Mouse (Mus musculus) intestine, embryonic 15.5 days (tissue): ENCODE data around the gene Pclo. TPM values are rescaled to one million over a fixed set of nuclear protein-coding genes. Genes with fewer than 3 reads are reported as not detected.
A peak's percentile ranks its signal among the peaks of the same experiment; 100 is the strongest.

Experiments
- ATAC-seq: fragments of 200-750 bp; cut with Nextera tagmentation; 2 replicates; pipeline ENCODE4 v1.8.0; 2017; ENCODE audit warnings: moderate TSS enrichment, moderate library complexity
- H3K27ac ChIP-seq: fragments of 300-500 bp; sonication (generic); 2 replicates; pipeline ENCODE4 v1.5.1; 2015; ENCODE audit warnings: mild to moderate bottlenecking, inconsistent platforms
- H3K27me3 ChIP-seq: fragments of 300-500 bp; sonication (generic); replicated peaks from 2 replicates; pipeline ENCODE4 v1.6.1; 2015; ENCODE audit warnings: inconsistent platforms
- H3K36me3 ChIP-seq: fragments of 300-500 bp; sonication (generic); 2 replicates; pipeline ENCODE4 v1.6.1; 2015; ENCODE audit warnings: inconsistent platforms
- H3K4me1 ChIP-seq: fragments of 300-500 bp; sonication (generic); replicated peaks from 2 replicates; pipeline ENCODE4 v1.6.1; 2015; ENCODE audit warnings: inconsistent platforms
- H3K4me2 ChIP-seq: fragments of 300-500 bp; sonication (generic); replicated peaks from 2 replicates; pipeline ENCODE4 v1.6.1; 2015; ENCODE audit warnings: mild to moderate bottlenecking, inconsistent platforms
- H3K4me3 ChIP-seq: fragments of 300-500 bp; sonication (generic); replicated peaks from 2 replicates; pipeline ENCODE4 v1.5.1; 2015; ENCODE audit warnings: inconsistent platforms
- H3K9ac ChIP-seq: fragments of 300-500 bp; sonication (generic); 2 replicates; pipeline ENCODE4 v1.6.1; 2015; ENCODE audit warnings: inconsistent platforms
- H3K9me3 ChIP-seq: fragments of 300-500 bp; sonication (generic); 2 replicates; pipeline ENCODE4 v1.6.1; 2016; ENCODE audit warnings: inconsistent platforms
- WGBS: fragments of 180-500 bp; shearing (Covaris S2); methylation state at CpG from one replicate; pipeline ENCODE4 v1.1.7; 2015; 5-methylcytosine and 5-hydroxymethylcytosine counted together
- polyA plus RNA-seq: library from polyadenylated mRNA; unstranded; fragments of >200 nt; fragmentation: Nextera tagmentation; extraction: Ambion mirVana; gene quantifications from 2 replicates; pipeline ENCODE4 v1.2.1, GENCODE M21; 2015

The Pclo gene
- polyA plus RNA-seq, 1 experiment from 2014 or later = 1.0 TPM

DNA sequence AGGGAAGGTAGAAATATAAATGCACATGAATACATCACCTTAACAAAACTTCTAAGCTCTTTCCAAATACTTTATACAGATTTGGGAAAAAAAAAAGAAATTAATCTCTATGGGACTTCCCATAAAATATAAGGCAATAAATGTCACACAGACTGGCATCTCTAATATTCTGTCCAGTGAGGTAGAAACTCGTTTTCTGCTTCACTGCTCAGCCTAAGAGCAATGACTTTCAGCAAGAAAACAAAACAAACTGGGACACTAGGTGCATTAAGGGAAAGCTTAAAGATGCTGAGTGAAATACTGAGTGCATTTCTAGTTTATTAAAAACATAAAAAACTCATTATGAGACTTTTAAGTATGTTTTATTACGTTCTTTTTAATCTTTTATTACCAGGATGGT is 190.7 kb downstream of the Pclo start:
- H3K9ac ChIP-seq = no peak overlapping the region
- no peaks in the 10 kb centered on the region for H3K4me1 ChIP-seq
- WGBS = 60% methylated on average over 2 of the region's 2 CpGs
- no peak overlapping the region for H3K4me3 ChIP-seq
- H3K36me3 ChIP-seq = no peaks in the 10 kb centered on the region
- H3K27ac ChIP-seq = no peak overlapping the region
- no peak for ATAC-seq
- no peaks in the 10 kb centered on the region for H3K9me3 ChIP-seq
- H3K27me3 ChIP-seq = no peaks in the 10 kb centered on the region
- H3K4me2 ChIP-seq = no peak overlapping the region

DNA sequence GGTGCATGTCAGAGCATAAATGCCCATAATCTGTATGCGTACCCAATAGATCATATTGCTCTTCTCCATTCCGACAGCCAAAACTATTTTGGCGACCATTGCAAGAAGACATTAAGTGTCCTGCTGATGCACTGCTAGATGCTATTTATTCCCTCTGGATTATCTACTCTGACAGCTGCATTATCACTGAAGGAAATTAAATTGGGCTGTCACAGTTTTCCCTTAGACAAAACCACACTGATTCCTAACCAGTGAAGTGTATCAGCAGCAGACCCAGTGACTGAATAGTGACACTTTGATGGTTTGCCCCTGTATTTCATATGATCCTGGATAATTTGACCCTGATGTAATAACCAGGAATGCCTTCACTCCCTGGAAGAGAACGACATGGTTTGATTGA is 192.6 kb downstream of the Pclo start:
- H3K27me3 ChIP-seq = no peaks in the 10 kb centered on the region
- H3K4me2 ChIP-seq = no peak overlapping the region
- 76% methylated on average over 4 of the region's 4 CpGs for WGBS
- no peaks in the 10 kb centered on the region for H3K9me3 ChIP-seq
- no peaks in the 10 kb centered on the region for H3K36me3 ChIP-seq
- H3K9ac ChIP-seq = no peak overlapping the region
- H3K4me1 ChIP-seq = no peaks in the 10 kb centered on the region
- no peak overlapping the region for H3K4me3 ChIP-seq
- no peak for ATAC-seq
- H3K27ac ChIP-seq = no peak overlapping the region

DNA sequence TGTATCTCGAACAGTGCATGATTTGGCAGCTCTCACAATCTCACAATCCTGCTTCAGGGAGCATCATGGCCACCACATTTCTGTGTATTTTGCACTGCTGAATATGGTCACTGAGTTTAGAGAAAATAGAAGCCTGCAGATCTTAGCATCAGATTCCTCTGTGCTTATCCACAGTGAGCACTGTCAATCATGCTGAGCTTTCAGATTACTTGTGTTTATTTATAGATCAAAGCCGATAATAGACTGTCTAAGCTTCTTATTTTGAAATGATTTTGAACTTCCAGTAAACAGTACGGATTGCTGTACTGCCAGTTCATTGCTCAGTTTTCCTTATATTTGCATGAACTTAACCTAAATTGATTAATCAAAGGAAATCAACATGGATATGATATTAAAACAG is 208.9 kb downstream of the Pclo start:
- no peak overlapping the region for H3K27ac ChIP-seq
- H3K9me3 ChIP-seq = no peaks in the 10 kb centered on the region
- H3K27me3 ChIP-seq = no peaks in the 10 kb centered on the region
- H3K36me3 ChIP-seq = no peaks in the 10 kb centered on the region
- no peaks in the 10 kb centered on the region for H3K4me1 ChIP-seq
- no peak overlapping the region for H3K4me3 ChIP-seq
- 85% methylated on average over 3 of the region's 3 CpGs for WGBS
- no peak overlapping the region for H3K9ac ChIP-seq
- no peak overlapping the region for H3K4me2 ChIP-seq
- no peak for ATAC-seq

DNA sequence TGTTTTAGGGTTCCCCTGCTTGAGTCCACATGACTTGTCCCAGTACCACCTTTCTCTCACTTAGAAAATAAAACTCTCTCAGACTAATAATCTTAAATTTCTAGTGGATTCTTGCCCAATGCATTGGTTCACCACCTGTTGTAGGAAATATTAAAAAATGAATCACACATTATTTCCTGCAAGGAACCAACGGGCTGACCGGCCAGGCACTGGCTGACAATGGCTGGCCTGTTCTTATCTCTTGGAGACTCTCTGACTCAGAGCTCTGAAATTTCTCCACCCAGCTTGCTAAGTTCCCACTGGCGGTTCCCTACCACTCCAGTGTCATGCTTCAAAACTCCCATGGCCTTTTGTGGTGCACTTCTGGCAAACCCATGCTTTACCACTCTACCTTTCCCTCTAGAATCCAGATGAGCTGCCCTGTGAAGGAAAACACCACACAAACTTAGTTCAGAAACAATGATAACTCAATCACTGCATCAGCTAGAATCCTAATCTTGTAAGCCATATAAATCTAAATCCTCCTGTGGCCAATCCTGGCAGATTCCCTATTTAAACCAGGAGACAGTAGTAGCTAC is 214.0 kb downstream of the Pclo start:
- Histone ChIP-seq H3K9me3 (no peaks in the 10 kb centered on the region), H3K27ac (no peak overlapping the region), H3K27me3 (no peaks in the 10 kb centered on the region), H3K4me3 (no peak overlapping the region), H3K4me2 (no peak overlapping the region), H3K36me3 (no peaks in the 10 kb centered on the region), H3K9ac (no peak overlapping the region), H3K4me1 (no peaks in the 10 kb centered on the region)
- no peak for ATAC-seq
- 70% methylated on average over 3 of the region's 3 CpGs for WGBS

DNA sequence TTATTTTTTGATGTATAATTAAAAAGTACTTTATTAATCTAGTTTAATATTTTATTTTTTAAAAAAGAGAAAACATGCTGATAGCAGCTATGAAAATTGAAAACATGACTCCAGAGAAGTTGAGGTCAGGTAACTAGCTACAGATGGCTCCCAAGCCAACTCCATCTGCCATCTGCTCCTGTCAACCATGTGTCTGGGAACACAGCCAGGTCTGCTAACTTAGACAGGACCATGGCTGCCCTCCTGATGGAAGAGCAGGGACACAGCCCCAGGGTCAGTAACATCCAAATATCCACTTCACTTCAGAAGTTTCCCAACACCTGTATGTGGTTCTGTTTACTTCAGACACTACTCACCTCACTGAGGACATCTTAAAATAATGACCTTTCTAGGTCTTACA is 236.2 kb downstream of the Pclo start:
- Histone ChIP-seq H3K4me2 (no peak overlapping the region), H3K9me3 (no peaks in the 10 kb centered on the region), H3K27ac (no peak overlapping the region), H3K27me3 (no peaks in the 10 kb centered on the region), H3K4me1 (no peaks in the 10 kb centered on the region), H3K4me3 (no peak overlapping the region), H3K9ac (no peak overlapping the region), H3K36me3 (no peaks in the 10 kb centered on the region)
- no peak for ATAC-seq

DNA sequence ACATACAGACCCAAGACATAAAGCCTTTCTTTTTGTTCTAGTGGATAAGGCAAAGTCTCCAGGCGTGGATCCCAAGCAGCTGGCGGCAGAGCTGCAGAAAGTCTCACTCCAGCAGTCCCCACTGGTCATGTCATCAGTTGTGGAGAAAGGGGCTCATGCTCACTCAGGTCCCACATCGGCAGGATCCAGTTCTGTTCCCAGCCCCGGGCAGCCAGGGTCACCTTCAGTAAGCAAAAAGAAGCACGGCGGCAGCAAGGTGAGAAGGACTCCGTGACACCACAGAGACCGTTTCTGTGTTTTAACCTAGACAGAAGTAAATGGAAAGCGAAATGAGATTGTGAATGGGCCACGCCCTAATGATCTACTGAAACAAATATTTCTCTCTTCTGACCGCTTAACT is 252.0 kb downstream of the Pclo start:
- H3K4me1 ChIP-seq = no peaks in the 10 kb centered on the region
- no peaks in the 10 kb centered on the region for H3K27me3 ChIP-seq
- no peak overlapping the region for H3K4me3 ChIP-seq
- no peak overlapping the region for H3K27ac ChIP-seq
- no peak for ATAC-seq
- H3K9ac ChIP-seq = no peak overlapping the region
- H3K4me2 ChIP-seq = no peak overlapping the region
- WGBS = 85% methylated on average over 11 of the region's 11 CpGs
- H3K9me3 ChIP-seq = no peaks in the 10 kb centered on the region
- no peaks in the 10 kb centered on the region for H3K36me3 ChIP-seq

DNA sequence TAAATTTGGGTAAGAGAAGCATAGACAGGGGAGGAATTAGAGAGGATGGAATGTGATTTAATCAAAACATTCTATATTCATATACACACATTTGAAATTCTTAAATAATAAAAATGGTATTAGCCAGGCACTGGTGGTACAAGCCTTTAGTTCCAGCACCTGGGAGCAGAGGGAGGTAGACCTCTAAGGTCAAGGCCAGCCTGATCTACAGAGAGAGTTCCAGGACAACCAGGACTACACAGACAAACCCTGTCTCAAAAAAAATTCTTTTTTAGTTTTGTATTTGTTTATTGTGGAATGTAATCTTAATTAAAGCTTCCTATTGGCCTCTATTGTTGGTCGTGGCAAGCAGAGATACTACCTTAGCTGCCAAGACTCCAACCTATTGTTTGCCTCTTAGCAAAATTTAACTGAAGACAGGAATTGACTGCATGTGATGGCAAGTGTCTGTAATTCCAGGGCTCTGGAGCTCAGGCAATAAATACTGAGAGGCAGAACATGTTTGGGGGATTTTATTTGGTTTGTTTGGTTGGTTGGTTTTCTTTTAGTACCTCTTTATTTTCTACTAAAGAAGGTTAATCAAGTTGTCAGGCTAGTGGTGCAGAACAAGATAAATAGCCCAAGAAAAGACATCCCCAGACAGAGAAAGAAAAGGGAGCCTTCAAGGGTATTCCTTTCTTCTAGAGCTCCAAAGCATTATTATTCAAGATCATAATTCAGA is 267.8 kb downstream of the Pclo start:
- 55% methylated on average over 1 of the region's 1 CpGs for WGBS
- Histone ChIP-seq H3K4me1 (no peaks in the 10 kb centered on the region), H3K36me3 (no peaks in the 10 kb centered on the region), H3K4me3 (no peak overlapping the region), H3K27ac (no peak overlapping the region), H3K9ac (no peak overlapping the region), H3K9me3 (no peaks in the 10 kb centered on the region), H3K4me2 (no peak overlapping the region), H3K27me3 (no peaks in the 10 kb centered on the region)
- no peak for ATAC-seq

DNA sequence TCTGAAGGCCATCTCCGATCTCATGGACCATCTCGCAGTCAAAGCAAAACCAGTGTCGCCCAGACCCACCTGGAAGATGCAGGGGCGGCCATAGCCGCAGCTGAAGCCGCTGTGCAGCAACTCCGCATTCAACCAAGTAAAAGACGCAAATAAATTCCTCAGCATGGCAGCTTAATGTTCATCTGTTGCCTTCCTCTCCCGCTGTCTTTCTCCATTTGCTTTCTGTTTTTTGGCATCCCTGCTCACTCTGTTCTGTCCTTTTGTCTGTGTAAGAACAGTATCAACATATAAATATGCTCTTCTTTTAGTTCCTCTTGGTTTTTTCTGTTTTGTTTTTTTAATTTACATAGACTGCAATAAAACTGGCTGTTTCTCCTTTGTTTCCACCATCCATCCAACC is 279.2 kb downstream of the Pclo start:
- no peak overlapping the region for H3K9ac ChIP-seq
- WGBS = 93% methylated on average over 9 of the region's 9 CpGs
- no peak overlapping the region for H3K27ac ChIP-seq
- H3K4me1 ChIP-seq = no peaks in the 10 kb centered on the region
- ATAC-seq = no peak
- no peaks in the 10 kb centered on the region for H3K9me3 ChIP-seq
- H3K4me3 ChIP-seq = no peak overlapping the region
- H3K27me3 ChIP-seq = no peaks in the 10 kb centered on the region
- H3K36me3 ChIP-seq = no peaks in the 10 kb centered on the region
- no peak overlapping the region for H3K4me2 ChIP-seq

DNA sequence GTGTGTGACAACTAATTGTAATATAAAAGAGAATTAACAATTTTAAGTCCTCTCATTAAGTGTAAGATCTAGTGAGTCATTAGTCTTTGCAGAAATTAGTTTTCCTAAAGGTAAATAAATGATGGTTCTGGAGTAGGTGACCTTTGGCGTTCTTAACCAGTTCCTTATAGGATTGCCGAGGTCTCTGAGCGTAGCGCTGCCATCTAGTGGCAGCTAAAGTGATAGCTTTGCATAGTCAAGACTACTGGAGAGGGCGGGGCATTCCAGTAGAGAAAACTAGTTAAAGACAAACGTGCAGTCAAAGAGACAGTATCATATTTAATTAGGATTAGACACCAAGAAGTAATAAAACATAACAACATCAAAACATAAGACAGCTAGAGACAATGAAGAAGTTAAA is 292.4 kb downstream of the Pclo start:
- no peaks in the 10 kb centered on the region for H3K27me3 ChIP-seq
- ATAC-seq = peak; percentile 91
- no peaks in the 10 kb centered on the region for H3K36me3 ChIP-seq
- no peaks in the 10 kb centered on the region for H3K9me3 ChIP-seq
- no peak overlapping the region for H3K27ac ChIP-seq
- H3K4me3 ChIP-seq = no peak overlapping the region
- H3K4me2 ChIP-seq = no peak overlapping the region
- H3K4me1 ChIP-seq = no peaks in the 10 kb centered on the region
- WGBS = 3% methylated on average over 6 of the region's 6 CpGs
- H3K9ac ChIP-seq = no peak overlapping the region

DNA sequence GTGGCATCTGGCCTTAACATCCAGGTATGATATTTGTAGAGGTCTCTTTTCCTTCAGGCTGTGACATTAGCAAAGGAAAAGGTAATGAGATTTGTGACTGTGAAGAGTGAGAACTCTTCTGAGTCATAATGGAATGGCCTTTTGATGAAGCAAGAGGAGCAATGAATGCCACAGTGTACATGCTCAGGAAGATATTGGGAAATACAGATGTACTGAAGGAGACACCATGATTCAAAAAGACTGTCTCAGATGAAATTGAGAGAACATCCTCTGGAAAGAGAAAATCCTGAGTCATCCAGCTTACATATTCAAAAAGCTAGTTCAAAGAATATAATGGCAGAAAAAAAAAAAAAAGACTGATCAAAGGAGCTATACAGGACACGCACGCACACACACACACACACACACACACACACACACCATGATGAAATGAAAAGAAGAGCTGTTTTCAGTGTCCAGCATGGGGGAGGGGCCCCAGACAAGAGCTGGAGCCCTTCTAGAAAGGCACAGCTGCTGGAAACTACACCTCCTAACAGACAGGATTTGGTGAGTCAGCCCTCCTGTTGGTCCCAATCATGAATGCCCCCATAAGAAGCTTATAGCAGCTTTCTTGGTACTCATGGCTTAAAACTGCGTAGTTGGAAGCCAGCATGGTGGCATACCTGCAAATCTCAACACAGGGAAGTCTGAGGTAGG is 318.6 kb downstream of the Pclo start:
- Histone ChIP-seq H3K27ac (no peak overlapping the region), H3K4me3 (no peak overlapping the region), H3K9me3 (no peaks in the 10 kb centered on the region), H3K4me1 (no peaks in the 10 kb centered on the region), H3K4me2 (no peak overlapping the region), H3K9ac (no peak overlapping the region), H3K27me3 (no peaks in the 10 kb centered on the region), H3K36me3 (no peaks in the 10 kb centered on the region)
- 84% methylated on average over 3 of the region's 3 CpGs for WGBS
- no peak for ATAC-seq

DNA sequence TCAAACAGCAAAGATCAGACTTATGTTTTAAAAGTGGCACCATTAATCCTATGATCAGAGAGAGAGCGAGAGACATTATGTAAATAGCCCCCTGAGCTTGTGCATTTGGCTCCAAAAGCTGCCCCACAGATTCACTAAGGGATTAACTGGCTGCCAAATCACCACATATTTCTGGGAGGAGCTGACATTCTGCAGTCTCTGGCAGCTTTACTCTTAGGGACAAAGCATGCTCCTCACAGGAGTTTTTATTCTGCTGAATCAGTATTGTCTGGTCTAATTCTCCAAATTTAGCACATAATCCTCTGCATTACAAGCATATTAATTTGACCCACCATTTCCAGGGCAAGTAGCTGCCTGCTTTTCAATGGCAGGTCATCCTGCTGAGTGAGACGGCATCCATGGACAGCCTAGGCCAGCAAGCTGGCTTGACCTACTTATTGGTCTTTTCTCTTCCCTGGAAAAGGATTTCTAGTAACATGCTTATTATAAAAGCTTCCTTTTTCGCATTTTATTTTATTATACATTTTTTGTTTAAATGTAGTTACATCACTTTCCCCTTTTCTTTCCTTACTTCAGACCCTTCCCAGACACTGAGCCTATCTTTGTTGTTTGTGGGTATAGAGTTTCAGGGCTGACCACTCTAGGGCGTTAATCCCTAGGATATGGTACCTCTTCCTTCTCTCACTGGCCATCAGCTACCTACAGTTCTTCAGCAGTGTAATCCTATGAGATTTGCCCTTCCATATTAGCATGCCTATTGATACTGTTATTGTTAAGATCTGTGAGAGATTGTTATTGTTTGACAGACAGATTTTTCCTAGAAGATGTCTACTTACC is 319.7 kb downstream of the Pclo start:
- no peak for ATAC-seq
- H3K4me1 ChIP-seq = no peaks in the 10 kb centered on the region
- WGBS = 61% methylated on average over 4 of the region's 4 CpGs
- H3K9ac ChIP-seq = no peak overlapping the region
- no peaks in the 10 kb centered on the region for H3K9me3 ChIP-seq
- no peak overlapping the region for H3K4me2 ChIP-seq
- H3K27ac ChIP-seq = no peak overlapping the region
- no peak overlapping the region for H3K4me3 ChIP-seq
- H3K36me3 ChIP-seq = no peaks in the 10 kb centered on the region
- H3K27me3 ChIP-seq = no peaks in the 10 kb centered on the region

DNA sequence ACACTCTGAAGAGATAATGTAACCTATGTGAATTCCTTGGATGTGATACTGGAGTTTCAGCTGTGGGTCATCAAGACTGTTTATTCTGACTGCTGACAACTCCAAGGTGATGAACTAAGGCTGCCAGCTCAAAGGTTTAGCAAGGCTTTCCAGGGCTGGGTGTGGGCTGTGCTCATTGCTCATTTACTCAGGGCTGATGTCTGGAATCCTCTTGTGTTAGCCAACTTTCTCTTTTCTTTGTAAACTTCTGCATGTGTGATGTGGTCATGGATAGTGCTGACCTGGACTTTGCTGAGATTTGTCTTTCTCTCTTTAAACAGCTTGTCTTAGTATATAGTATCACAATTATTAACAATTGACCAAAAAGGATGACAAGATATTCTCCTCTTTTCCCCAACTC is 338.9 kb downstream of the Pclo start:
- Histone ChIP-seq H3K4me1 (no peaks in the 10 kb centered on the region), H3K27ac (no peak overlapping the region), H3K4me3 (no peak overlapping the region), H3K27me3 (no peaks in the 10 kb centered on the region), H3K4me2 (no peak overlapping the region), H3K9me3 (no peaks in the 10 kb centered on the region), H3K9ac (no peak overlapping the region), H3K36me3 (no peaks in the 10 kb centered on the region)
- peak; percentile 53; the same call in 1 of the 2 replicates for ATAC-seq
